Mouse (Mus musculus) midbrain, embryonic 14.5 days (tissue): Measurements from ENCODE around the gene Slc30a2. TPM values are rescaled to one million over a fixed set of nuclear protein-coding genes. Genes with fewer than 3 reads are reported as not detected.
"Not testable (repeated sequence)": the region's sequence is repeated elsewhere in the genome, so short reads cannot be mapped to it uniquely, and the experiment has no call there.

Source experiments
- ATAC-seq: fragments of 200-750 bp; cut with Nextera tagmentation; 2 replicates; pipeline ENCODE4 v1.8.0; 2017; ENCODE audit warnings: moderate number of reproducible peaks, moderate library complexity; ENCODE audit not compliant: low FRiP score, low TSS enrichment
- DNase-seq: peaks from one replicate; pipeline ENCODE4 v3.0.0-alpha.2; 2015
- H3K27ac ChIP-seq: fragments of 300-500 bp; sonication (generic); replicated peaks from 2 replicates; pipeline ENCODE4 v1.5.1; 2014; ENCODE audit warnings: mild to moderate bottlenecking, low read depth, low read length, moderate library complexity
- H3K27me3 ChIP-seq: fragments of 300-500 bp; sonication (generic); 2 replicates; pipeline ENCODE4 v1.6.1; 2014; ENCODE audit warnings: low read length, control low read depth, mixed read lengths; ENCODE audit not compliant: control insufficient read depth, insufficient read depth
- H3K36me3 ChIP-seq: fragments of 300-500 bp; sonication (generic); 2 replicates; pipeline ENCODE4 v1.6.1; 2014; ENCODE audit warnings: low read length, control low read depth; ENCODE audit not compliant: control insufficient read depth, insufficient read depth
- H3K4me1 ChIP-seq: fragments of 300-500 bp; sonication (generic); 2 replicates; pipeline ENCODE4 v1.6.1; 2014; ENCODE audit warnings: mild to moderate bottlenecking, antibody characterized with exemption, low read length, control low read depth; ENCODE audit not compliant: control insufficient read depth, insufficient read depth
- H3K4me2 ChIP-seq: fragments of 300-500 bp; sonication (generic); 2 replicates; pipeline ENCODE4 v1.6.1; 2014; ENCODE audit warnings: mild to moderate bottlenecking, low read length, moderate library complexity
- H3K4me3 ChIP-seq: fragments of 300-500 bp; sonication (generic); replicated peaks from 2 replicates; pipeline ENCODE4 v1.5.1; 2014; ENCODE audit warnings: low read depth, low read length
- H3K9ac ChIP-seq: fragments of 300-500 bp; sonication (generic); replicated peaks from 2 replicates; pipeline ENCODE4 v1.6.1; 2014; ENCODE audit warnings: mild to moderate bottlenecking, low read length, moderate library complexity
- H3K9me3 ChIP-seq: fragments of 300-500 bp; sonication (generic); 2 replicates; pipeline ENCODE4 v1.6.1; 2016; ENCODE audit warnings: low read length, control low read depth, mixed read lengths; ENCODE audit not compliant: control insufficient read depth
- WGBS: fragments of 180-500 bp; shearing (Covaris S2); extraction: QIAGEN DNeasy Blood & Tissue Kit; methylation state at CpG from one replicate; pipeline ENCODE4 v1.1.7; 2014; 5-methylcytosine and 5-hydroxymethylcytosine counted together
- polyA plus RNA-seq: library from polyadenylated mRNA; unstranded; fragments of >200 nt; fragmentation: Nextera tagmentation; extraction: Ambion mirVana; gene quantifications from 2 replicates; pipeline ENCODE4 v1.2.1, GENCODE M21; 2014

Gene Slc30a2
- polyA plus RNA-seq, 1 experiment from 2014 or later: not detected

DNA sequence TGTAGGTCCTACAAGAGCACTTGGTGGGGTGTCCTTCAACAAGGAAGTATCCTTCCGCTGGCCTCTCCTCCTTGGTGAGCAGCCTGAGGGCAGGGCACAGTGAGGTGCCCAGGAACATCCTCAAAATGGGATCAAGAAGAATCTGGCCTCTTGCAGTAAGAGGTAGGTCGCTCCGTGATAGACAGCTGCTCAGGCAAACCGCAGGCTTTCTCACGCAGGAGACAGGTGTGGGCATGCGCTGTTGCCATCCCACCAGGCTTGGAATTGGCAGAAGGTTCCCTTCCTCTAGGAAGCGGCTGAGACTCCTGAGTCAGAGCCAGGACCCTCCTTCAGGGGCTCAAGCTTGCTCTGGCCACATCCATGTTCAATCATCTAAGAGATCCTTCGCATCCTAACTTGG, 30.3 kb downstream of the Slc30a2 start:
- peaks cover 12% of the 10 kb centered on the region for H3K4me1 ChIP-seq
- 79% methylated on average over 8 of the region's 8 CpGs for WGBS
- no peaks in the 10 kb centered on the region for H3K9me3 ChIP-seq
- no peak overlapping the region for H3K27ac ChIP-seq
- H3K4me2 ChIP-seq: no peak overlapping the region; the same call in 1 of the 2 replicates
- no peak for ATAC-seq
- DNase-seq: no peak
- H3K27me3 ChIP-seq: peaks cover 30% of the 10 kb centered on the region
- no peak overlapping the region for H3K9ac ChIP-seq
- H3K4me3 ChIP-seq: no peak overlapping the region
- H3K36me3 ChIP-seq: no peaks in the 10 kb centered on the region

DNA sequence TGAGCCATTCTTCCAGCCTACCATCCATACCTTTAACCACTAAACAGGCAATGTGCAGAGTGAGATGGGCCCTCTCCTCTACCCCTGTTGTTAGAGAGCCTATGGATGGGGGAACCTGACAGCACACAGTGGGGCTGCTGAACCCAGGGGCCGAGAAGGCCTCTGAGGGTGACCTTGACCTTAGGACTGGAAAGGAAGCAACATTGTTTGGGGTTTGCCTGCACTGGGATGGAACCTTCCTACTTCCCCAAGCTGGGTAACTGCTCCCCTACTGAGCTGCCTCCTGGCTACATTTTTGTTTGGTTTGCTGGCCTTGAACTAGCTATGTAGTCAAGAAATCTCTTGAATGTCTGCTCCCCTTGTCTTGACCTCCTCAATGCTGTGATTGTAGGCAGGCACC, 31.3 kb downstream of the Slc30a2 start:
- Histone ChIP-seq H3K27me3 (peaks cover 28% of the 10 kb centered on the region), H3K36me3 (no peaks in the 10 kb centered on the region), H3K4me2 (no peak overlapping the region), H3K9ac (no peak overlapping the region), H3K9me3 (no peaks in the 10 kb centered on the region), H3K4me3 (no peak overlapping the region), H3K27ac (no peak overlapping the region), H3K4me1 (peaks cover 12% of the 10 kb centered on the region)
- ATAC-seq (no peak), DNase-seq (no peak)
- 42% methylated on average over 1 of the region's 1 CpGs for WGBS

DNA sequence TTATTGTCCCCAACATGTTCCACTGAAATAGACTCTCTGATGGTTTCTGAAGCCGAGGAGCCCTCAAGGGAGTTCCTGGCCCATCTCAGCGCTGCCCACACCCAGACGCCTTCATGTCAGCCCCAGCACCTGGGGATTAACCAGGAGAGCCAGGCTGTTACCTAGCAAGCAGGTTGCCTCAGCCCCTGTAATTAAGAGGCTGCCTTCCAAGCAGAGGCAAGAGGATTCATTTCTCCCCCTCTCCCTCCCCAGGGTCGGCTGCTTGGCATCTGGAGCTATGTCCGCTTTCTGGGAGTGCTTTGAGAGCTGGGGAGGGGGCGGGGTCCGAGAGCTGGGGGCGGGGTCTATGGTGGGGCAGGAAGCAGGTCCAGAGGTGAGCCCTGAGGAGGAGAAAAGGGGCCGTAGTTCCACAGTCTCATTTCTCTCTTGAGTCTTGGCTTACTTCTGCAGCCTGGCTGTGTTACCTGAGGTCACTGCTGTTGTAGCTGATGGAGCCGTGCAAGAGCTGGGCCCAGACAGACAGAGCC, 35.2 kb downstream of the Slc30a2 start:
- Histone ChIP-seq H3K9ac (no peak overlapping the region), H3K4me2 (no peak overlapping the region), H3K36me3 (no peaks in the 10 kb centered on the region), H3K9me3 (no peaks in the 10 kb centered on the region), H3K27ac (no peak overlapping the region), H3K27me3 (no peaks in the 10 kb centered on the region), H3K4me3 (no peak overlapping the region), H3K4me1 (no peaks in the 10 kb centered on the region)
- WGBS: 36% methylated on average over 10 of the region's 10 CpGs
- ATAC-seq (no peak), DNase-seq (no peak)

DNA sequence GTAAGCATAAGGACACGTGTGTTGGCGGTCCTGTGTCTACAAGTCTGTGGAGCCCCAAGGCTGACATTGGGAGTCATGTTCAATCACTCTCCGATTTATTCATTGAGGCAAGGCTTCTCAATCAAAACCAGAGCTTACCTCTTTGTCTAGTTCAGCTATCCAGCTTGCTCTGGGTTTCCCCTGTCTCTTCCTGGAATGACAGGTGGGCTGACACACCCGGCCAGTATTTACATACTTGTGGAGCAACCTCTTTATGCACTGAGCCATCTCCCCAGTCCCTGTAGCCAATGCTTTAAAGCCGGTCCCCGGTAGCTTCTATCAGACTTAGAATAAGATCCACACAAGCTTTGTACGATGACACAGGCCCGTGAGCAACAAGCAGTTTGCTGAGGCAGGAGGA, 36.5 kb downstream of the Slc30a2 start:
- no peaks in the 10 kb centered on the region for H3K4me1 ChIP-seq
- H3K4me3 ChIP-seq: no peak overlapping the region
- WGBS: 86% methylated on average over 8 of the region's 8 CpGs
- no peak overlapping the region for H3K9ac ChIP-seq
- DNase-seq (no peak), ATAC-seq (no peak)
- H3K9me3 ChIP-seq: no peaks in the 10 kb centered on the region
- no peak overlapping the region for H3K27ac ChIP-seq
- H3K36me3 ChIP-seq: no peaks in the 10 kb centered on the region
- H3K27me3 ChIP-seq: no peaks in the 10 kb centered on the region
- no peak overlapping the region for H3K4me2 ChIP-seq

DNA sequence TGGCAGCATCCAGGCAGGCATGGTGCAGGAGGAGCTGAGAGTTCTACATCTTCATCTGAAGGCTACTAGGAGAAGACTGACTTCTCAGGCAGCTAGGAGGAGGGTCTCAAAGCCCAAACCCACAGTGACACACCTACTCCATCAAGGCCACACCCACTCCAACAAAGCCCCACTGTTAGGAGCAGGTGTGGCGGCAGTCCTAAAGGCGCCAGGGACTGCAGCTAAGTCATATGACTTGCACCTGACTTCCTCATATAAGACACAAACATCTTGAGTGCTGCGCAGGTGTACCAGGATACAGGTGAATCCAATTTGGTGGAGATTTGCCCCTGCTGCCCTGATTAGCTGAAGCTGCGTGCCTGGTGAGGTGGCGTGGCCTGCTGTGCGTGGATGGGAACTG, 40.8 kb downstream of the Slc30a2 start, which contains the start of gene Extl1:
Gene Extl1, minus strand, starts transcription at position 101 of the 400 bp plus-strand sequence.
- 97% methylated on average over 2 of the region's 6 CpGs for WGBS

DNA sequence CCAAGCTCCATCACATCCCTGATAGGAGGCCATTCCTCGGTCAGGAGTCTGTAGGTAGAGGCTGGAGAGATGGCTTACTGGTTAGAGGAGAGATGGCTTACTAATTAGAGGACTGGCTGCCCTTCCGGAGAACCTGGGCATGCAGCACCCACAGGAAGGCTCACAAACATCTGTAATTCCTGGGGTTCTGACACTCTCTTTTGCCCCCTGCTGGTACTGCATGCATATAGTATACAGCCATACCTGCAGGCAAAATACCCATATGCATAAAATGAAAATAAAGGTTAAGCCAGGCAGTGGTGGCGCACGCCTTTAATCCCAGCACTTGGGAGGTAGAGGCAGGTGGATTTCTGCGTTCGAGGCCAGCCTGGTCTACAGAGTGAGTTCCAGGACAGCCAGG, 44.3 kb downstream of the Slc30a2 start:
- WGBS: 76% methylated on average over 6 of the region's 6 CpGs
- Histone ChIP-seq H3K9ac (no peak overlapping the region), H3K27me3 (no peaks in the 10 kb centered on the region), H3K36me3 (no peaks in the 10 kb centered on the region), H3K4me1 (no peaks in the 10 kb centered on the region), H3K9me3 (no peaks in the 10 kb centered on the region), H3K4me3 (no peak overlapping the region), H3K27ac (no peak overlapping the region), H3K4me2 (no peak overlapping the region)
- peak; percentile 36 for DNase-seq
- ATAC-seq: no peak

More for the DNA sequence above, 40.8 kb downstream of the Slc30a2 start, which contains the start of gene Extl1:
- DNase-seq, H3K27me3 ChIP-seq, ATAC-seq, H3K4me2 ChIP-seq, H3K4me1 ChIP-seq, H3K4me3 ChIP-seq, H3K27ac ChIP-seq, H3K9me3 ChIP-seq, H3K9ac ChIP-seq, H3K36me3 ChIP-seq: not testable (repeated sequence)

DNA sequence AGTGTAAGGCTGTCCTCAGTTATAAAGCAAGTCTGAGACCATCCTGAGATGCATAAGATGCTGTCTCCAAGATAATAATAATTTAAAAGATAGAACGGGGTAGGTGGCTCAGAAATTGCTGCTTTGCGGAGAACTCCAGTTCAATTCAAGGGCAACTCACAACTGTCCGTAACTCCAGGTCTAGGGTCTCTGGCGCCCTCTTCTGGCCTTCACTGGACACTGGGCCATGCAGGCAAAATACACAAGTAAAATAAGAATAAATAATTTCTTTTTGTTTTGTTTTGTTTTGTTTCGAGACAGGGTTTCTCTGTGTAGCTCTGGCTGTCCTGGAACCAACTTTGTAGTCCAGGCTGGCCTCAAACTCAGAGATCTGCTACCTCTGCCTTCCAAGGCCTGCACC, 45.4 kb downstream of the Slc30a2 start:
- DNase-seq (peak; percentile 81), ATAC-seq (no peak)
- Histone ChIP-seq H3K36me3 (no peaks in the 10 kb centered on the region), H3K27me3 (no peaks in the 10 kb centered on the region), H3K4me2 (no peak overlapping the region), H3K27ac (no peak overlapping the region), H3K4me3 (no peak overlapping the region), H3K9ac (no peak overlapping the region), H3K4me1 (0 out of 2 replicates have a peak, but pooled peaks cover 3% of the 10 kb centered on the region), H3K9me3 (no peaks in the 10 kb centered on the region)
- WGBS: 20% methylated on average over 5 of the region's 5 CpGs

DNA sequence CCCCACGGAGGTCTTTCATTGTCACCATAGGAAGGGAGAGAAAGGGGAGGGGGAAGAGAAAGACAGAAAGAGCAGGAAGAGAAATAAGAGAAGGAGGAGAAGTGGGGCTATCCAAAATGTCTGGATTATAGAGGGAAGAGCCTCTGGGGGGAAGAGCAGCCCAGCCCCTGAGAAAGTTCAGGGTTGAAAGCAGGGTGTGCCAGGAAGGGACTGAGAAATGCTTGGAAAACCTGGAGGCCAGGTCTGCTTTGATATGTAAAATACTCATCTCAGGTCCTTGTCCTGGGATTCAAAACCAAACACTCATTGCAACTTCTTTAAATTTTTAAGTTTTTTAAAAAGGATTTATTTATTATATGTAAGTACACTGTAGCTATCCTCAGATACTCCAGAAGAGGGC, 48.7 kb downstream of the Slc30a2 start:
- no peak overlapping the region for H3K4me3 ChIP-seq
- H3K36me3 ChIP-seq: no peaks in the 10 kb centered on the region
- H3K27ac ChIP-seq: no peak overlapping the region
- H3K4me2 ChIP-seq: no peak overlapping the region
- DNase-seq: no peak
- H3K9me3 ChIP-seq: no peaks in the 10 kb centered on the region
- ATAC-seq: no peak
- WGBS: 85% methylated on average over 1 of the region's 1 CpGs
- H3K9ac ChIP-seq: no peak overlapping the region
- no peaks in the 10 kb centered on the region for H3K27me3 ChIP-seq
- H3K4me1 ChIP-seq: peaks cover 6% of the 10 kb centered on the region; the same call in 1 of the 2 replicates

DNA sequence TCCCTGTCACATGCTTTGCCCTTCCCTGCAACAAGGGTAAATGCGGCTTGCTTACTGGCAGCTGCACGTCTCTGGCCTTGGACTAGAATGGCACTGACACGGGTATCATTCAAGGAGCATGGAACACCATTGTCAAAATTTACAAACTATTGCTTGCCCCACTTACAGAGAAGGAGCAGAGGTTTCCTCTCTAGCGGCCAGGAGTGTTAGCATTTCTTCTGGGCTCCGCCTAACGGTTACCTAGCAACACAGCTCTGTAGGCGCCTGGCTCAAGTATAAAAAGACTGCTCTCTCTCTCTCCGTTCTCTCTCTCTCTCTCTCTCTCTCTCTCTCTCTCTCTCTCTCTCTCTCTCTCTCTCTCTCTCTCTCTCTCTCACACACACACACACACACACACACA, 49.6 kb downstream of the Slc30a2 start:
- Histone ChIP-seq H3K9me3 (no peaks in the 10 kb centered on the region), H3K9ac (no peak overlapping the region), H3K36me3 (no peaks in the 10 kb centered on the region), H3K27me3 (no peaks in the 10 kb centered on the region), H3K4me2 (no peak overlapping the region), H3K4me1 (peaks cover 11% of the 10 kb centered on the region), H3K4me3 (no peak overlapping the region), H3K27ac (no peak overlapping the region)
- no peak for ATAC-seq
- 13% methylated on average over 8 of the region's 8 CpGs for whole genome bisulfite sequencing
- DNase-seq: peak; percentile 76
